Mouse (Mus musculus) forebrain, postnatal 0 days (tissue): ENCODE measurements around the gene Lingo1. TPM values are rescaled to one million over a fixed set of nuclear protein-coding genes. Genes with fewer than 3 reads are reported as not detected.
A peak's percentile ranks its signal among the peaks of the same experiment; 100 is the strongest.

Experiments
- ATAC-seq: fragments of 200-750 bp; cut with Nextera tagmentation; 2 replicates; pipeline ENCODE4 v1.8.0; 2017; ENCODE audit warnings: mild to moderate bottlenecking, moderate library complexity
- DNase-seq: peaks from one replicate; pipeline ENCODE4 v3.0.0-alpha.2; 2015
- H3K27ac ChIP-seq: fragments of 300-500 bp; sonication (generic); 2 replicates; pipeline ENCODE4 v1.5.1; 2014; ENCODE audit warnings: low read depth, mild to moderate bottlenecking, antibody characterized with exemption, low read length, moderate library complexity, mixed read lengths
- H3K27me3 ChIP-seq: fragments of 300-500 bp; sonication (generic); 2 replicates; pipeline ENCODE4 v1.6.1; 2014; ENCODE audit warnings: mild to moderate bottlenecking, low read length, mixed read lengths; ENCODE audit not compliant: insufficient read depth
- H3K36me3 ChIP-seq: fragments of 300-500 bp; sonication (generic); 2 replicates; pipeline ENCODE4 v1.6.1; 2014; ENCODE audit warnings: mild to moderate bottlenecking, moderate library complexity; ENCODE audit not compliant: insufficient read depth
- H3K4me1 ChIP-seq: fragments of 300-500 bp; sonication (generic); 2 replicates; pipeline ENCODE4 v1.6.1; 2014; ENCODE audit warnings: antibody characterized with exemption; ENCODE audit not compliant: insufficient read depth
- H3K4me2 ChIP-seq: fragments of 300-500 bp; sonication (generic); 2 replicates; pipeline ENCODE4 v1.6.1; 2014; ENCODE audit warnings: low read depth, mild to moderate bottlenecking, moderate library complexity
- H3K4me3 ChIP-seq: fragments of 300-500 bp; sonication (generic); 2 replicates; pipeline ENCODE4 v1.5.1; 2014; ENCODE audit warnings: low read depth, low read length, mixed read lengths
- H3K9ac ChIP-seq: fragments of 300-500 bp; sonication (generic); 2 replicates; pipeline ENCODE4 v1.6.1; 2014; ENCODE audit warnings: mild to moderate bottlenecking
- H3K9me3 ChIP-seq: fragments of 300-500 bp; sonication (generic); 2 replicates; pipeline ENCODE4 v1.6.1; 2016; ENCODE audit warnings: low read length
- CTCF ChIP-seq: sonication (generic); IDR thresholded peaks from 2 replicates; pipeline ENCODE4 v1.5.1; 2016; ENCODE audit warnings: antibody characterized with exemption, control low read depth, low read depth
- WGBS: fragments of 180-500 bp; shearing (Covaris S2); extraction: QIAGEN DNeasy Blood & Tissue Kit; methylation state at CpG from one replicate; pipeline ENCODE4 v1.1.7; 2014; 5-methylcytosine and 5-hydroxymethylcytosine counted together
- polyA plus RNA-seq: library from polyadenylated mRNA; unstranded; fragments of >200 nt; fragmentation: Nextera tagmentation; extraction: Ambion mirVana; gene quantifications from 2 replicates; pipeline ENCODE4 v1.2.1, GENCODE M21; 2015
- total RNA-seq: library from RNA; depleted of rRNA; stranded (reverse); fragments of >200 nt; gene quantifications from 2 replicates; pipeline ENCODE4 v1.2.3, GENCODE M21; 2014; rRNA removed

The Lingo1 gene
- total RNA-seq (90.3 and 103 TPM in 2 replicates), polyA plus RNA-seq (98.6 and 114 TPM in 2 replicates)

DNA sequence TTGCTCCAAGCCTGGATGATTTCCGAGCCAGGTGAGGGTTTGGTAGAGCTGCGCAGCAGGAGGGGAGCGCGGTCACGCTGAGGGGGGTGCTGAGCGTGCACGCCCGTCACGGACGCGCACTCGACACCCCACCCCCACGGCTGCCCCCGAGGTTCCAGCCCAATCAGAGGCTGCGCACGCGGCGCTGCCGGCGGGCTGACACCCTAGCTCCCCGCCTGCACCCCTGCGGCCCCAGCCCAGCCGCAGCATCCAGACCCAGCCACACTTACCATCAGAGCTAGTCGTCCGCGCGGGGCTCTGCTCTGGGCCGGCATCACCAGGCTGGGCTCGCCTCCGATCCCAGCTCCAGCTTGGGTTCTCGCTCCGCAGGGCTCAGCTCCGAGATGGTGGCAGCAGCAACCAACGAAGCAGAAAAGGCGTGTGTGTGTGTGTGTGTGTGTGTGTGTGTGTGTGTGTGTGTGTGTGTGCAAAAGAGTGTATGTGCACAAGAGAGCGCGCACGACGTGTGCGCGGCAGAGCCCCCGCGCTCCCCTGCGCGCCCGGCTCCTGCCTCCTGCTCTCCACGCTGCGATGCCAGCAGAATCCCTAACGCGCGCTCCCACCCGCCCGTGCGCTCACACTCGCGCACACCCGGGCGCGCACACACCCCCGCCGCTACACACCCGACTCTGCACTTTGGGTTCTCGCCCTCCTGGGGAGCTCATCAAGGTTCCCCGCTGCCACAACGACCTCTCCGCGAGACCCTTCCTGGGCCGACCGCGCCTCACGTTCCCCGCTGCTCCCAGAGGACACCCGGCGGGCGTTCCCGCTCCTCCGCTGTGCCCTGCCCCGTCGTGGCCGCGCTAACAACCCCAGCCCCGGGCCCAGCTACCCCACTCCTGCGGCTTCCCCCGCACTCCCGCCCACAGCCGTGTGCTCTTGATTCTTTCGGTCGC, at the start of gene Lingo1:
Gene Lingo1 (minus strand): TSS at position 748 of the 935 bp plus-strand sequence.
- WGBS = 1% methylated on average over 83 of the region's 88 CpGs
- H3K4me1 ChIP-seq = peaks cover 6% of the 10 kb centered on the region; the same call in 1 of the 2 replicates

DNA sequence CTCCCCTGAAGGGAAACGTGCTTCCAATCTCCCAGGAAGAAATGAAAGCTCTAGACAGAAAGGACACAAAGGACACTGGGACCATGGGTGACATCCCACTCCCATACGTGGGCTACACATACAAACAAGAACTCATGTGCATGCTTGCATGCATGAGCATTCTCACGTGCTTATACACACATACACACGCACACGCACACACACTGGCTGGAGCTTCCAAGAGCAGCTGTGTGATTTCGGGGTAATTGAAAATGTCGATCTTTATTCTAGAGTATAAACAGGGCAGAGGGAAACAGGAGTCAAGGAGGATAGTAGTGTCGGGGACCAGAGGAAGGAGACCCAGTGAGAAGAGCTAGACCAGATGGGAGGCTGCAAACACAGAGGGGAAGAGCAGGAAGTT, 48.4 kb upstream of the Lingo1 start:
- Histone ChIP-seq H3K27ac (no peak overlapping the region), H3K4me3 (no peak overlapping the region), H3K4me1 (no peaks in the 10 kb centered on the region), H3K9ac (no peak overlapping the region), H3K9me3 (no peaks in the 10 kb centered on the region), H3K27me3 (no peaks in the 10 kb centered on the region), H3K4me2 (no peak overlapping the region), H3K36me3 (no peaks in the 10 kb centered on the region)
- WGBS = 50% methylated on average over 8 of the region's 8 CpGs
- ATAC-seq (no peak), DNase-seq (peak; percentile 69)
- no peak for TF ChIP-seq CTCF

More for the DNA sequence above, at the start of gene Lingo1:
- H3K27me3 ChIP-seq = peaks cover 25% of the 10 kb centered on the region
- H3K9me3 ChIP-seq = no peaks in the 10 kb centered on the region
- H3K4me2 ChIP-seq = peak within 1 kb of the TSS; percentile 85
- H3K4me3 ChIP-seq = peak within 1 kb of the TSS; percentile 60
- DNase-seq (peak; percentile 88), ATAC-seq (peak; percentile 93)
- no peak for TF ChIP-seq CTCF
- peak within 1 kb of the TSS; percentile 70 for H3K9ac ChIP-seq
- peak within 1 kb of the TSS; percentile 88 for H3K27ac ChIP-seq
- H3K36me3 ChIP-seq = no peaks in the 10 kb centered on the region

DNA sequence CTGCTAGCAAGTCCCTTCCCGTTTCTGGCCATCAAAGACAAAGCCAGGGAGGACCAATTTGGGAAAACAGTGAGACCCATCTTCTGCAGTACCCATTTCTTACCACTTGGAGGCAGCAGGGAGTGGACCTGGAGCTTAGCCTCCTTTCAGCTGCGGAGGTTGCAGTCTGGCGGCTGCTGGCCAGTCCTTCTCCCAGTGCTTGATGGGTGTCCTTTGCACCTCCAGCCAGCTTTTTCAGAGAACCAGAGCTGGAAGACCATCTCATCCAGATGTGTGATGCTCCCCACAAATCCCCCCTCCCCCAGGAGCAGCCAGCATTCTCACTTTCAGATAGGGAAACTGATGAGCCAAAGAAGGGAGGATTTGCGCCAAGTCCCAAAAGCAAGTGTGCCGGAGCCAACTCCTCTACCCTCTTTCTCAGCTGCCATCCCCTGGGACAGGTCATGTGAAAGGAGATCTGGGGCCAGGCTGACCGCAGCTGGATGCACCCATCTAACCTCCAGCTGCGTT, 47.5 kb upstream of the Lingo1 start:
- DNase-seq (peak; percentile 79), ATAC-seq (no peak)
- H3K36me3 ChIP-seq = no peaks in the 10 kb centered on the region
- no peak overlapping the region for H3K27ac ChIP-seq
- H3K9me3 ChIP-seq = no peaks in the 10 kb centered on the region
- no peaks in the 10 kb centered on the region for H3K4me1 ChIP-seq
- no peaks in the 10 kb centered on the region for H3K27me3 ChIP-seq
- no peak overlapping the region for H3K4me2 ChIP-seq
- H3K9ac ChIP-seq = no peak overlapping the region
- WGBS = 33% methylated on average over 7 of the region's 7 CpGs
- no peak overlapping the region for H3K4me3 ChIP-seq
- peak; percentile 89 for TF ChIP-seq CTCF

DNA sequence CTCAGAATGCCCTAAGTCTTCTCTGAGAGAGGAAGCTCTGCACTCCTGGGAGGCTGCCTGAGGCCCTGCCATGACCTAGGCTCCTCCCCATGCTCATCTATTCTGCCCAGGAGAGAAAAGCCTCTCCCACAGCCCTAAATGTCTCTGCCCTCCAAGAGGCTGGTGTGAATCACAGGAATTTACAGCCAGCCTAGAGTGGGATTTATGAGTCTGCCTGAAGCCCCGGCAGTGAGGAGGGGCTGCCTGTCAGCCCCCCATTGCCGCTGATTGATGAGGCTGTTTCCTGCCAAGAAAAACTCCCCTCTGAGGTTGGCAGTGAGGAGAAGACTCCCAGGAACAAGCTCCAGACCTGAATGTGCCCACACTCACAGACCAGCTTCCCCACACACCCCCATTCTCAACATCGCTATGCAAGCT, 46.0 kb upstream of the Lingo1 start:
- Histone ChIP-seq H3K4me3 (no peak overlapping the region), H3K4me2 (no peak overlapping the region), H3K9me3 (no peaks in the 10 kb centered on the region), H3K27ac (no peak overlapping the region), H3K9ac (no peak overlapping the region), H3K36me3 (no peaks in the 10 kb centered on the region), H3K27me3 (no peaks in the 10 kb centered on the region), H3K4me1 (no peaks in the 10 kb centered on the region)
- ATAC-seq (no peak), DNase-seq (no peak)
- WGBS = 51% methylated on average over 3 of the region's 3 CpGs
- no peak for TF ChIP-seq CTCF

DNA sequence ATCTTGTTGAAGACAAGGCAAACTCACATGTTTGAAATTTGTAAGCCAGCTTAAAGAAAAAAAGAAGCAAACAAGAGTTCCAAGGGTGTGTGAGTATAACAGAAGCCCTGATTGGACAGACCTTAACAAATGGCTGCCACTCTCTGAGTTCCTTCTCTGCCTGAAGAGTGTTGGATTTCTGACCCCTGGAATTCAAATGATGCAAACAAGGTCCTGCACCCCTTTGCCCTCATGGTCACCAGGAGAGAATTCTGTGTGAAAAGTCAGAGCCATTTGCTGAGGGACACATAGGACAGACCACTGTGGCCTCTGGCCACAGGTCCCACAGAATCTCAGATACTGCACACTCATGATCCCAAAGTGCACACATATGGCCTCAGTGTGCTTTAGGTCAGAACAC, 45.6 kb upstream of the Lingo1 start:
- ATAC-seq (no peak), DNase-seq (no peak)
- Histone ChIP-seq H3K9me3 (no peaks in the 10 kb centered on the region), H3K4me2 (no peak overlapping the region), H3K27ac (no peak overlapping the region), H3K9ac (no peak overlapping the region), H3K36me3 (no peaks in the 10 kb centered on the region), H3K4me1 (no peaks in the 10 kb centered on the region), H3K4me3 (no peak overlapping the region), H3K27me3 (no peaks in the 10 kb centered on the region)
- no peak for TF ChIP-seq CTCF

DNA sequence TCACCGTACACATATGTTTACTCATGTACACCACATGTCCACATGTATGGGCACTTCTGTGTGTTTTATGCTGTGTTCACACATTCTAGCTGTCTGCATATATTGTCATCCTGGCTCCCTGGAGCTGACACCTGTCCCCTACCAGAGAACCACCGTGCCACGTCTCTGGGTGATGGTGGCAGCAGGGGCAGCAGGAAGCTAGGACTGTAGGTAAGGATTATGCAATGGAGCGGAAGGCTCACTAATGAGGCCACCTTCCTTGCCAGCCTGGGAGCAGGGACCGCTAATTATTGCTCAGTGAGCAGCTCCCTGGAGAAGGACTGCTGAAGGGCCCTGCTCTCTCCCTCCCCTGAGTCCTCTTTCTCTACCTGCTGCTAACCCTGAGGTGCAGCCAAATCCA, 44.5 kb upstream of the Lingo1 start:
- 38% methylated on average over 5 of the region's 5 CpGs for WGBS
- H3K4me2 ChIP-seq = no peak overlapping the region

DNA sequence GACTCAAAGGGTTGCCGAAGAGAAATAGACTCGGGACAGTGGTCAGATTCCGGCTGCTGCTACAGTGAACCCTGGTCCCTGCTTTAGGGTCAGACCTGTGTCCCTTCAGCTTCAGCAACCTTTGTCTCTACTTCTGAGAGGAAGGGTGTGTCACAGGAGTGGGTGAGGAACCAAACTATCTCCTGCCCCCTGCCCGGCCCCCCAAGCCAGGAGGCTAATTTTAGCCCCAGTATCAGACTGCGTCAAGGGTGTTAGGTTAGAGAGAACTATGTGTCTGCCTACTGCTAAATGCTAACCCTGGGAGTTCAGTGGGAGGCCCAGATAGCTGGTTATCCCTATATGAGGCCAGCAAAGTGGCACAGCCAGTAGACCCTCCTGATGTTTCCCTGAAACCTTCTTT, 38.9 kb upstream of the Lingo1 start:
- Histone ChIP-seq H3K9ac (no peak overlapping the region), H3K4me2 (no peak overlapping the region), H3K4me3 (no peak overlapping the region), H3K27me3 (no peaks in the 10 kb centered on the region), H3K27ac (no peak overlapping the region), H3K4me1 (0 out of 2 replicates have a peak, but pooled peaks cover 3% of the 10 kb centered on the region), H3K9me3 (no peaks in the 10 kb centered on the region), H3K36me3 (no peaks in the 10 kb centered on the region)
- 81% methylated on average over 5 of the region's 5 CpGs for WGBS
- DNase-seq = no peak
- ATAC-seq = no peak
- TF ChIP-seq CTCF = no peak

More for the DNA sequence above, 44.5 kb upstream of the Lingo1 start:
- ATAC-seq (no peak), DNase-seq (no peak)
- Histone ChIP-seq H3K9me3 (no peaks in the 10 kb centered on the region), H3K27me3 (no peaks in the 10 kb centered on the region), H3K36me3 (no peaks in the 10 kb centered on the region), H3K4me1 (no peaks in the 10 kb centered on the region), H3K27ac (no peak overlapping the region), H3K4me3 (no peak overlapping the region), H3K9ac (no peak overlapping the region)
- no peak for TF ChIP-seq CTCF
